Mouse (Mus musculus): ENCODE measurements at regions not wholly inside any gene's neighbourhood (a gene's known extent, or its start where the extent isn't known, plus 50 kb on each side); places are given as distances from the start of the nearest gene placed in this dataset. TPM values are rescaled to one million over a fixed set of nuclear protein-coding genes. Genes with fewer than 3 reads are reported as not detected.

DNA sequence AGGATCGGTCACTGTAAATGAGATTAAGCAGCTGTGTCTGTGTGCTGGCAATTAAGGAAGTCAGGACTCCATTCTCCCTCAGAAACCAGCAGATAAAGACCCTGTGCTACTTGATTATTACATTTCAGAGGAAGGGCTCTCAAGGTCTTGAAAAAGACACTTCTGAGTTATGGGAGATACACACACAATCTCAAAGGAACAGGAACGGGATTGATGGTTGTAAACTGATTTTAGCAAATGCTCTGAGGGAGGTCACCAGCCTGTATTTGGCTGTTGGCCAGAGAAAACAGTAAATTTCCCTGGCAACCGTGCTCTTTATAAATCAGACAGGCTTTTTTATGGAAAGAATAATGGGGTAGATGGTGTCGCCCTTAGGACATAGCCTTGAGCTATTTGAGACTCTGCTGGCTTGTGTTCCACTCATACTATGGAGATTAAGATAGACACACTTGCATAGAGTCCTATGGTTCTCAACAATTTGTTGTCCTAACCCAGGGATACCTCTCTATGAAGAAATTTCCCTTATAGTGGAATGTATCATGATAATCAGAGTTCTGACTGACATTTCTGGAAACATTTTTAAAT lies 656.9 kb downstream of the Phf3 start:
- ATAC-seq (ENCODE audit: low FRiP score, low TSS enrichment): no peak
- TF ChIP-seq CTCF (IDR thresholded peaks at IDR 0.05; ENCODE audit: low read depth) (no peak), EP300 (optimal IDR thresholded peaks at IDR 0.05) (no peak)

GRCm38 (mm10) chr1:30204608-30205262 lies 669.0 kb downstream of the Phf3 start:
- no peak overlapping the region for H3K9ac ChIP-seq (ENCODE audit: low read length)
- no peaks in the 10 kb centered on the region for H3K27me3 ChIP-seq (ENCODE audit: control insufficient read depth, insufficient read depth, low read length)
- WGBS: 40% methylated on average over 2 of the region's 2 CpGs
- no peak overlapping the region for H3K27ac ChIP-seq (replicated peaks)
- ATAC-seq (ENCODE audit: low FRiP score, low TSS enrichment) (no peak), DNase-seq (ENCODE audit: low spot score) (no peak)
- H3K9me3 ChIP-seq (ENCODE audit: control insufficient read depth, low read length): no peaks in the 10 kb centered on the region
- H3K4me2 ChIP-seq (replicated peaks; ENCODE audit: low read depth): no peak overlapping the region
- H3K4me3 ChIP-seq (ENCODE audit: low read depth, low read length): no peak overlapping the region
- TF ChIP-seq CTCF (IDR thresholded peaks at IDR 0.05; ENCODE audit: low read depth): no peak
- no peak for TF ChIP-seq EP300 (optimal IDR thresholded peaks at IDR 0.05)
- no peaks in the 10 kb centered on the region for H3K4me1 ChIP-seq (replicated peaks; ENCODE audit: control insufficient read depth, insufficient read depth)
- H3K36me3 ChIP-seq (ENCODE audit: control insufficient read depth, insufficient read depth, low read length): no peaks in the 10 kb centered on the region

More for the DNA sequence above, 656.9 kb downstream of the Phf3 start:
- Histone ChIP-seq H3K27ac (replicated peaks) (no peak overlapping the region), H3K9ac (ENCODE audit: low read length) (no peak overlapping the region), H3K4me1 (replicated peaks; ENCODE audit: control insufficient read depth, insufficient read depth) (no peaks in the 10 kb centered on the region), H3K4me3 (ENCODE audit: low read depth, low read length) (no peak overlapping the region), H3K27me3 (ENCODE audit: control insufficient read depth, insufficient read depth, low read length) (no peaks in the 10 kb centered on the region), H3K36me3 (ENCODE audit: control insufficient read depth, insufficient read depth, low read length) (no peaks in the 10 kb centered on the region), H3K9me3 (ENCODE audit: control insufficient read depth, low read length) (no peaks in the 10 kb centered on the region), H3K4me2 (replicated peaks; ENCODE audit: low read depth) (no peak overlapping the region)
- DNase-seq (ENCODE audit: low spot score): no peak
- WGBS: 29% methylated on average over 4 of the region's 4 CpGs

- Histone ChIP-seq H3K27me3 (ENCODE audit: control insufficient read depth, insufficient read depth, low read length) (no peaks in the 10 kb centered on the region), H3K9me3 (ENCODE audit: control insufficient read depth, low read length) (no peaks in the 10 kb centered on the region), H3K4me3 (ENCODE audit: low read depth, low read length) (no peak overlapping the region), H3K36me3 (ENCODE audit: control insufficient read depth, insufficient read depth, low read length) (no peaks in the 10 kb centered on the region), H3K27ac (replicated peaks) (no peak overlapping the region), H3K9ac (ENCODE audit: low read length) (no peak overlapping the region), H3K4me1 (replicated peaks; ENCODE audit: control insufficient read depth, insufficient read depth) (no peaks in the 10 kb centered on the region), H3K4me2 (replicated peaks; ENCODE audit: low read depth) (no peak overlapping the region)
- ATAC-seq (ENCODE audit: low FRiP score, low TSS enrichment): no peak
- WGBS: 73% methylated on average over 2 of the region's 2 CpGs
- TF ChIP-seq EP300 (optimal IDR thresholded peaks at IDR 0.05): no peak
- no peak for TF ChIP-seq CTCF (IDR thresholded peaks at IDR 0.05; ENCODE audit: low read depth)
- DNase-seq (ENCODE audit: low spot score): no peak
Measured at GRCm38 (mm10) chr1:30176225-30176624, 697.5 kb downstream of the Phf3 start.

- Histone ChIP-seq H3K4me1 (replicated peaks; ENCODE audit: control insufficient read depth, insufficient read depth) (no peaks in the 10 kb centered on the region), H3K27ac (replicated peaks) (no peak overlapping the region), H3K4me3 (ENCODE audit: low read depth, low read length) (no peak overlapping the region), H3K36me3 (ENCODE audit: control insufficient read depth, insufficient read depth, low read length) (no peaks in the 10 kb centered on the region), H3K4me2 (replicated peaks; ENCODE audit: low read depth) (no peak overlapping the region), H3K27me3 (ENCODE audit: control insufficient read depth, insufficient read depth, low read length) (no peaks in the 10 kb centered on the region), H3K9ac (ENCODE audit: low read length) (no peak overlapping the region), H3K9me3 (ENCODE audit: control insufficient read depth, low read length) (no peaks in the 10 kb centered on the region)
- 62% methylated on average over 4 of the region's 4 CpGs for WGBS
- no peak for ATAC-seq (ENCODE audit: low FRiP score, low TSS enrichment)
- TF ChIP-seq EP300 (optimal IDR thresholded peaks at IDR 0.05) (no peak), CTCF (IDR thresholded peaks at IDR 0.05; ENCODE audit: low read depth) (peak; percentile 70)
- DNase-seq (ENCODE audit: low spot score): peak; percentile 14
Measured at GRCm38 (mm10) chr1:30144997-30145396, 728.7 kb downstream of the Phf3 start.

DNA sequence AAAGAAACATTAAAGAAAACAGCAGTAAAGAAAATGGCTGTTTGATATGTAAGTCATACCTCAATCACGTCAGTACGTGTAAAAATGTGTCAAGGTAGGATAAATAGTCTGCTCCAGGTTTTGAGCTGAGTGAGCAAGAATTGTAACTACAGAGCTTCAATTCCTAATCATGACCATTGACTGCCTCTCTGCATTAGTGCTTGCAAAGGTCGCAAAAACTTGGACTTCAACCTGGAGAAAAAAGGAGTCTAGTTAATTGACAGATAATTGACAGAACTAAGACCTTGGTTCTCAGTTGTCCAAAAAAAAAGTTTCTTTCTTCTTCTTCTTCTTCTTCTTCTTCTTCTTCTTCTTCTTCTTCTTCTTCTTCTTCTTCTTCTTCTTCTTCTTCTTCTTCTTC lies 759.5 kb downstream of the Phf3 start:
- ATAC-seq (ENCODE audit: low FRiP score, low TSS enrichment): no peak
- no peak overlapping the region for H3K4me2 ChIP-seq (replicated peaks; ENCODE audit: low read depth)
- 73% methylated on average over 3 of the region's 3 CpGs for WGBS
- no peaks in the 10 kb centered on the region for H3K4me1 ChIP-seq (replicated peaks; ENCODE audit: control insufficient read depth, insufficient read depth)
- no peak overlapping the region for H3K9ac ChIP-seq (ENCODE audit: low read length)
- no peaks in the 10 kb centered on the region for H3K9me3 ChIP-seq (ENCODE audit: control insufficient read depth, low read length)
- TF ChIP-seq CTCF (IDR thresholded peaks at IDR 0.05; ENCODE audit: low read depth) (no peak), EP300 (optimal IDR thresholded peaks at IDR 0.05) (no peak)
- H3K4me3 ChIP-seq (ENCODE audit: low read depth, low read length): no peak overlapping the region
- no peaks in the 10 kb centered on the region for H3K36me3 ChIP-seq (ENCODE audit: control insufficient read depth, insufficient read depth, low read length)
- no peak overlapping the region for H3K27ac ChIP-seq (replicated peaks)
- H3K27me3 ChIP-seq (ENCODE audit: control insufficient read depth, insufficient read depth, low read length): no peaks in the 10 kb centered on the region
- DNase-seq (ENCODE audit: low spot score): no peak

Small RNA genes lying in the stretch of these regions (microRNA-seq; reads per million reads assigned to microRNA genes)
- gene Gm27430: not detected
